In genomic region chr1:167079476-167079875, GRCm38 (mm10) we compare ENCODE assay signal across 16 mouse cellular contexts.
A peak's percentile ranks its signal among the peaks of the same experiment; 100 is the strongest.
DNase-seq lines count a peak whose midpoint lies in the region; ATAC-seq lines count a peak whose summit lies in the region.
"Had no signal": no experiment of that assay in that cellular context is flagged by ENCODE, and none has a peak within 500 bp of the region (broad histone marks: within the 10 kb centered on the region; RNA-seq: fewer than 3 reads in every experiment).

No protein-coding gene starts in this region.

- H3K9ac ChIP-seq in hindbrain, embryonic 11.5 days (ENCODE audit: low read depth, low read length): no peak overlapping the region
- no peak overlapping the region for H3K9ac ChIP-seq in hindbrain, embryonic 12.5 days
- H3K9ac ChIP-seq: embryonic facial prominence, embryonic 13.5 days; forebrain, embryonic 15.5 days; hindbrain, embryonic 13.5 days; limb, embryonic 12.5 days had no signal

- WGBS in hindbrain, embryonic 11.5 days: 42% methylated on average over 5 of the region's 5 CpGs
- 43% methylated on average over 5 of the region's 5 CpGs for WGBS in hindbrain, embryonic 12.5 days
- WGBS in embryonic facial prominence, embryonic 10.5 days: 29% methylated on average over 5 of the region's 5 CpGs

- H3K4me1 ChIP-seq in hindbrain, embryonic 11.5 days (replicated peaks; ENCODE audit: control insufficient read depth, insufficient read depth, low read length): 0 out of 2 replicates have a peak, but pooled peaks cover 2% of the 10 kb centered on the region
- H3K4me1 ChIP-seq in hindbrain, embryonic 12.5 days: peaks cover 20% of the 10 kb centered on the region
- peaks cover 15% of the 10 kb centered on the region for H3K4me1 ChIP-seq in embryonic facial prominence, embryonic 10.5 days
- H3K4me1 ChIP-seq: embryonic facial prominence, embryonic 13.5 days; limb, embryonic 12.5 days had no signal

- H3K27me3 ChIP-seq in hindbrain, embryonic 11.5 days (ENCODE audit: control insufficient read depth, insufficient read depth, low read length): no peaks in the 10 kb centered on the region
- H3K27me3 ChIP-seq in hindbrain, embryonic 12.5 days: no peaks in the 10 kb centered on the region
- no peaks in the 10 kb centered on the region for H3K27me3 ChIP-seq in embryonic facial prominence, embryonic 10.5 days (replicated peaks; ENCODE audit: low read depth, poor library complexity, severe bottlenecking)
- H3K27me3 ChIP-seq: embryonic facial prominence, embryonic 13.5 days; forebrain, embryonic 15.5 days; hindbrain, embryonic 13.5 days; limb, embryonic 12.5 days had no signal

- ATAC-seq in hindbrain, embryonic 11.5 days (ENCODE audit: low FRiP score): no peak
- no peak for ATAC-seq in hindbrain, embryonic 12.5 days (ENCODE audit: low FRiP score)
- ATAC-seq: forebrain, embryonic 15.5 days; lung, postnatal 0 days; midbrain, embryonic 16.5 days had no signal

- no peak overlapping the region for H3K4me2 ChIP-seq in hindbrain, embryonic 11.5 days (replicated peaks; ENCODE audit: low read depth, low read length)
- H3K4me2 ChIP-seq in hindbrain, embryonic 12.5 days (replicated peaks): no peak overlapping the region
- H3K4me2 ChIP-seq: embryonic facial prominence, embryonic 13.5 days; forebrain, embryonic 15.5 days; hindbrain, embryonic 13.5 days; limb, embryonic 12.5 days had no signal

- intact Hi-C loops in gastrocnemius, postnatal 14 days (cut with DNase I; ENCODE audit: low total_unique reads): no loop called here

- H3K27ac ChIP-seq in hindbrain, embryonic 11.5 days (ENCODE audit: low read depth, low read length): no peak overlapping the region
- no peak overlapping the region for H3K27ac ChIP-seq in hindbrain, embryonic 12.5 days
- no peak overlapping the region for H3K27ac ChIP-seq in embryonic facial prominence, embryonic 10.5 days (replicated peaks)
- H3K27ac ChIP-seq: embryonic facial prominence, embryonic 13.5 days; forebrain, embryonic 15.5 days; heart, adult 2 months; hindbrain, embryonic 13.5 days; limb, embryonic 12.5 days had no signal

- H3K9me3 ChIP-seq in hindbrain, embryonic 11.5 days (ENCODE audit: control insufficient read depth, low read length): no peaks in the 10 kb centered on the region
- H3K9me3 ChIP-seq in hindbrain, embryonic 12.5 days (replicated peaks): no peaks in the 10 kb centered on the region
- no peaks in the 10 kb centered on the region for H3K9me3 ChIP-seq in embryonic facial prominence, embryonic 10.5 days
- H3K9me3 ChIP-seq: embryonic facial prominence, embryonic 13.5 days; forebrain, embryonic 15.5 days; hindbrain, embryonic 13.5 days; limb, embryonic 12.5 days had no signal

- no peaks in the 10 kb centered on the region for H3K36me3 ChIP-seq in hindbrain, embryonic 11.5 days (ENCODE audit: control insufficient read depth, insufficient read depth, low read length)
- 0 out of 2 replicates have a peak, but pooled peaks cover 5% of the 10 kb centered on the region for H3K36me3 ChIP-seq in hindbrain, embryonic 12.5 days
- H3K36me3 ChIP-seq in embryonic facial prominence, embryonic 10.5 days (replicated peaks): 0 out of 2 replicates have a peak, but pooled peaks cover 3% of the 10 kb centered on the region
- H3K36me3 ChIP-seq: embryonic facial prominence, embryonic 13.5 days; forebrain, embryonic 15.5 days; limb, embryonic 12.5 days had no signal

- H3K4me3 ChIP-seq in hindbrain, embryonic 11.5 days (ENCODE audit: low read depth, low read length): no peak overlapping the region
- H3K4me3 ChIP-seq in hindbrain, embryonic 12.5 days: no peak overlapping the region
- no peak overlapping the region for H3K4me3 ChIP-seq in embryonic facial prominence, embryonic 10.5 days
- H3K4me3 ChIP-seq: embryonic facial prominence, embryonic 13.5 days; forebrain, embryonic 15.5 days; heart, adult 2 months; hindbrain, embryonic 13.5 days; limb, embryonic 12.5 days had no signal

- peak; percentile 42 for DNase-seq in hindbrain, embryonic 11.5 days (ENCODE audit: low spot score)
- peak; percentile 68 for DNase-seq in testis, postnatal 10 days (ENCODE audit: low spot score)
- DNase-seq in testis, postnatal 14 days (ENCODE audit: low spot score): no peak
- DNase-seq in embryonic facial prominence, embryonic 10.5 days (ENCODE audit: low spot score): peak; percentile 63
- DNase-seq in gastrocnemius, postnatal 14 days: no peak
- no peak for DNase-seq in cerebellum, adult 11-12 months
- DNase-seq in frontal cortex, adult 2 months (ENCODE audit: extremely low spot score in 1 of 2, low spot score in 1 of 2): no peak
- DNase-seq: heart, adult 2 months; thymus, adult 2 months had no signal

Comparison
In these comparisons a context has a peak if more than half of its experiments do, and no peak if none do; other contexts are left out.
1. DNase-seq: peak in hindbrain, embryonic 11.5 days (single experiment), testis, postnatal 10 days (single experiment) and embryonic facial prominence, embryonic 10.5 days (single experiment); none in testis, postnatal 14 days (single experiment), gastrocnemius, postnatal 14 days (single experiment), cerebellum, adult 11-12 months (single experiment) and frontal cortex, adult 2 months (0 of 2).